Mouse (Mus musculus) stomach, embryonic 14.5 days (tissue): ENCODE measurements around the gene 2200002D01Rik. TPM values are rescaled to one million over a fixed set of nuclear protein-coding genes. Genes with fewer than 3 reads are reported as not detected.

Source experiments
- ATAC-seq: fragments of 200-750 bp; cut with Nextera tagmentation; 2 replicates; pipeline ENCODE4 v1.8.0; 2017; ENCODE audit warnings: low read depth, moderate TSS enrichment; ENCODE audit not compliant: insufficient number of reproducible peaks, insufficient read depth, low FRiP score
- H3K27ac ChIP-seq: fragments of 300-500 bp; sonication (generic); 2 replicates; pipeline ENCODE4 v1.5.1; 2014; ENCODE audit warnings: mild to moderate bottlenecking, low read length, moderate library complexity, mixed read lengths
- H3K27me3 ChIP-seq: fragments of 300-500 bp; sonication (generic); 2 replicates; pipeline ENCODE4 v1.6.1; 2014; ENCODE audit warnings: low read length, control low read depth, mixed read lengths; ENCODE audit not compliant: control insufficient read depth, insufficient read depth
- H3K36me3 ChIP-seq: fragments of 300-500 bp; sonication (generic); 2 replicates; pipeline ENCODE4 v1.6.1; 2014; ENCODE audit warnings: mild to moderate bottlenecking, control low read depth, low read length, moderate library complexity, mixed read lengths; ENCODE audit not compliant: control insufficient read depth, insufficient read depth
- H3K4me1 ChIP-seq: fragments of 300-500 bp; sonication (generic); 2 replicates; pipeline ENCODE4 v1.6.1; 2014; ENCODE audit warnings: low read length, control low read depth, mixed read lengths; ENCODE audit not compliant: control insufficient read depth, insufficient read depth
- H3K4me2 ChIP-seq: fragments of 300-500 bp; sonication (generic); replicated peaks from 2 replicates; pipeline ENCODE4 v1.6.1; 2014; ENCODE audit warnings: low read depth, low read length, control low read depth
- H3K4me3 ChIP-seq: fragments of 300-500 bp; sonication (generic); 2 replicates; pipeline ENCODE4 v1.5.1; 2014; ENCODE audit warnings: low read depth, low read length, control low read depth
- H3K9ac ChIP-seq: fragments of 300-500 bp; sonication (generic); replicated peaks from 2 replicates; pipeline ENCODE4 v1.6.1; 2014; ENCODE audit warnings: low read depth, mild to moderate bottlenecking, control low read depth, low read length, moderate library complexity, mixed read lengths
- H3K9me3 ChIP-seq: fragments of 300-500 bp; sonication (generic); 2 replicates; pipeline ENCODE4 v1.6.1; 2016; ENCODE audit warnings: low read depth, low read length, control low read depth; ENCODE audit not compliant: control insufficient read depth
- WGBS: fragments of 180-500 bp; shearing (Covaris S2); extraction: QIAGEN DNeasy Blood & Tissue Kit; methylation state at CpG from one replicate; pipeline ENCODE4 v1.1.7; 2014; 5-methylcytosine and 5-hydroxymethylcytosine counted together
- polyA plus RNA-seq: library from polyadenylated mRNA; unstranded; fragments of >200 nt; fragmentation: Nextera tagmentation; extraction: Ambion mirVana; gene quantifications from 2 replicates; pipeline ENCODE4 v1.2.1, GENCODE M21; 2014

The 2200002D01Rik gene
- polyA plus RNA-seq, 1 experiment from 2014 or later: 36.6 TPM

GRCm38 (mm10) chr7:29281201-29282073, 33.2 kb upstream of the 2200002D01Rik start, which contains the start of gene Spint2:
Spint2 (minus strand) TSS chr7:29281912.
- Histone ChIP-seq H3K4me3 (peak within 1 kb of the TSS; percentile 48), H3K4me2 (peak within 1 kb of the TSS; percentile 74), H3K27me3 (0 out of 2 replicates have a peak, but pooled peaks cover 6% of the 10 kb centered on the region), H3K4me1 (peaks cover 14% of the 10 kb centered on the region; the same call in 1 of the 2 replicates), H3K9ac (peak within 1 kb of the TSS; percentile 57), H3K9me3 (no peaks in the 10 kb centered on the region), H3K27ac (peak within 1 kb of the TSS; percentile 86), H3K36me3 (no peaks in the 10 kb centered on the region)
- under 1% methylated on average over 69 of the region's 80 CpGs for WGBS
- peak; percentile 91 for ATAC-seq

GRCm38 (mm10) chr7:29280801-29281200, 32.5 kb upstream of the 2200002D01Rik start:
- H3K27me3 ChIP-seq: 0 out of 2 replicates have a peak, but pooled peaks cover 6% of the 10 kb centered on the region

GRCm38 (mm10) chr7:29279924-29280323, 31.7 kb upstream of the 2200002D01Rik start:
- Histone ChIP-seq H3K36me3 (no peaks in the 10 kb centered on the region), H3K4me1 (peaks cover 15% of the 10 kb centered on the region; the same call in 1 of the 2 replicates), H3K9ac (no peak overlapping the region), H3K4me2 (peak overlapping the region; percentile 74), H3K4me3 (peak overlapping the region; percentile 48; the same call in 1 of the 2 replicates), H3K27me3 (0 out of 2 replicates have a peak, but pooled peaks cover 6% of the 10 kb centered on the region), H3K9me3 (no peaks in the 10 kb centered on the region), H3K27ac (no peak overlapping the region)
- WGBS: 46% methylated on average over 8 of the region's 8 CpGs
- no peak for ATAC-seq

More at GRCm38 (mm10) chr7:29280801-29281200, 32.5 kb upstream of the 2200002D01Rik start:
- no peak overlapping the region for H3K27ac ChIP-seq
- WGBS: 9% methylated on average over 13 of the region's 13 CpGs
- H3K4me2 ChIP-seq: peak overlapping the region; percentile 74
- ATAC-seq: no peak
- H3K4me3 ChIP-seq: peak overlapping the region; percentile 48
- H3K9ac ChIP-seq: 0 out of 2 replicates have a peak overlapping the region, but pooled peaks have one; percentile 57
- peaks cover 15% of the 10 kb centered on the region; the same call in 1 of the 2 replicates for H3K4me1 ChIP-seq
- H3K9me3 ChIP-seq: no peaks in the 10 kb centered on the region
- no peaks in the 10 kb centered on the region for H3K36me3 ChIP-seq

- H3K36me3 ChIP-seq: no peaks in the 10 kb centered on the region
- 0 out of 2 replicates have a peak, but pooled peaks cover 6% of the 10 kb centered on the region for H3K27me3 ChIP-seq
- no peak overlapping the region for H3K9ac ChIP-seq
- H3K4me3 ChIP-seq: no peak overlapping the region
- peak overlapping the region; percentile 74; the same call in 1 of the 2 replicates for H3K4me2 ChIP-seq
- ATAC-seq: no peak
- peaks cover 15% of the 10 kb centered on the region; the same call in 1 of the 2 replicates for H3K4me1 ChIP-seq
- no peaks in the 10 kb centered on the region for H3K9me3 ChIP-seq
- no peak overlapping the region for H3K27ac ChIP-seq
These were observed 31.0 kb upstream of the 2200002D01Rik start for GRCm38 (mm10) chr7:29279261-29279660.

GRCm38 (mm10) chr7:29277510-29277909, 29.2 kb upstream of the 2200002D01Rik start:
- no peak overlapping the region for H3K27ac ChIP-seq
- ATAC-seq: no peak
- WGBS: 86% methylated on average over 4 of the region's 4 CpGs
- H3K36me3 ChIP-seq: no peaks in the 10 kb centered on the region
- no peak overlapping the region for H3K4me2 ChIP-seq
- 0 out of 2 replicates have a peak, but pooled peaks cover 3% of the 10 kb centered on the region for H3K27me3 ChIP-seq
- H3K9ac ChIP-seq: no peak overlapping the region
- H3K4me3 ChIP-seq: no peak overlapping the region
- H3K9me3 ChIP-seq: no peaks in the 10 kb centered on the region
- peaks cover 13% of the 10 kb centered on the region; the same call in 1 of the 2 replicates for H3K4me1 ChIP-seq

GRCm38 (mm10) chr7:29276715-29277114, 28.4 kb upstream of the 2200002D01Rik start:
- Histone ChIP-seq H3K36me3 (no peaks in the 10 kb centered on the region), H3K27ac (no peak overlapping the region), H3K4me1 (peaks cover 8% of the 10 kb centered on the region; the same call in 1 of the 2 replicates), H3K9me3 (no peaks in the 10 kb centered on the region), H3K4me2 (no peak overlapping the region), H3K4me3 (no peak overlapping the region), H3K27me3 (no peaks in the 10 kb centered on the region), H3K9ac (no peak overlapping the region)
- 81% methylated on average over 5 of the region's 5 CpGs for WGBS
- no peak for ATAC-seq

- peak overlapping the region; percentile 27; the same call in 1 of the 2 replicates for H3K27ac ChIP-seq
- H3K36me3 ChIP-seq: no peaks in the 10 kb centered on the region
- H3K4me3 ChIP-seq: no peak overlapping the region
- no peaks in the 10 kb centered on the region for H3K9me3 ChIP-seq
- H3K4me1 ChIP-seq: peaks cover 8% of the 10 kb centered on the region; the same call in 1 of the 2 replicates
- no peak overlapping the region for H3K9ac ChIP-seq
- 54% methylated on average over 8 of the region's 8 CpGs for WGBS
- no peaks in the 10 kb centered on the region for H3K27me3 ChIP-seq
- ATAC-seq: no peak
- no peak overlapping the region for H3K4me2 ChIP-seq
These were observed 23.6 kb upstream of the 2200002D01Rik start for GRCm38 (mm10) chr7:29271687-29272465.

GRCm38 (mm10) chr7:29270445-29270844, 22.2 kb upstream of the 2200002D01Rik start:
- Histone ChIP-seq H3K4me3 (no peak overlapping the region), H3K27ac (no peak overlapping the region)
- WGBS: 80% methylated on average over 4 of the region's 4 CpGs

More at GRCm38 (mm10) chr7:29270445-29270844, 22.2 kb upstream of the 2200002D01Rik start:
- H3K9me3 ChIP-seq: no peaks in the 10 kb centered on the region
- H3K36me3 ChIP-seq: no peaks in the 10 kb centered on the region
- H3K4me2 ChIP-seq: no peak overlapping the region
- ATAC-seq: no peak
- peaks cover 4% of the 10 kb centered on the region; the same call in 1 of the 2 replicates for H3K4me1 ChIP-seq
- no peaks in the 10 kb centered on the region for H3K27me3 ChIP-seq
- no peak overlapping the region for H3K9ac ChIP-seq
